ENCODE assay signal across 22 mouse cellular contexts in genomic region chr15:95746955-95747931, GRCm38 (mm10). TPM values are rescaled to one million over a fixed set of nuclear protein-coding genes. Genes with fewer than 3 reads are reported as not detected.
DNase-seq lines count a peak whose midpoint lies in the region; ATAC-seq and TF ChIP-seq lines count a peak whose summit lies in the region.
"Had no signal": no experiment of that assay in that cellular context is flagged by ENCODE, and none has a peak within 500 bp of the region (broad histone marks: within the 10 kb centered on the region; RNA-seq: fewer than 3 reads in every experiment).

No protein-coding gene starts in this region.

- no peak overlapping the region for H3K4me3 ChIP-seq in kidney, embryonic 16.5 days (ENCODE audit: low read length)
- peak overlapping the region; percentile 33; the same call in 1 of the 2 replicates for H3K4me3 ChIP-seq in G1E (ENCODE audit: low read depth, low read length)
- H3K4me3 ChIP-seq in limb, embryonic 13.5 days: no peak overlapping the region
- H3K4me3 ChIP-seq: embryonic facial prominence, embryonic 15.5 days; erythroblast, embryonic 14.5 days; forebrain, embryonic 10.5 days; gastrocnemius, adult 2 months; heart, embryonic 12.5 days; hindbrain, embryonic 10.5 days; hindbrain, embryonic 15.5 days had no signal

- WGBS in kidney, embryonic 16.5 days: 65% methylated on average over 16 of the region's 16 CpGs
- WGBS in limb, embryonic 13.5 days: 80% methylated on average over 16 of the region's 16 CpGs

- no peak for TF ChIP-seq CTCF in G1E (IDR thresholded peaks at IDR 0.05; ENCODE audit: low read depth, low read length)

- no peaks in the 10 kb centered on the region for H3K4me1 ChIP-seq in kidney, embryonic 16.5 days (ENCODE audit: insufficient read depth, low read length)
- peaks cover 45% of the 10 kb centered on the region for H3K4me1 ChIP-seq in G1E (ENCODE audit: insufficient read depth, low read depth, low read length)
- H3K4me1 ChIP-seq in limb, embryonic 13.5 days: peaks cover 5% of the 10 kb centered on the region; the same call in 1 of the 2 replicates
- H3K4me1 ChIP-seq: embryonic facial prominence, embryonic 15.5 days; heart, embryonic 12.5 days; hindbrain, embryonic 10.5 days had no signal

- DNase-seq in kidney, postnatal 36 days: no peak
- DNase-seq in kidney, postnatal 4 days: peak; percentile 59 to 75
- DNase-seq in kidney, adult 11 months: no peak
- DNase-seq in G1E (ENCODE audit: low spot score): no peak
- no peak for DNase-seq in lung, adult 18-20 months
- no peak for DNase-seq in layer of hippocampus, postnatal 10 days (ENCODE audit: low spot score in 2 of 2)
- DNase-seq: adrenal gland, postnatal 10 days; cerebellum, adult 11 months; cerebellum, adult 8-10 months; cerebellum, postnatal 25 days; gastrocnemius, adult 2 months; gastrocnemius, postnatal 25 days had no signal

- H3K36me3 ChIP-seq in kidney, embryonic 16.5 days (ENCODE audit: insufficient read depth, low read length): no peaks in the 10 kb centered on the region
- no peaks in the 10 kb centered on the region for H3K36me3 ChIP-seq in G1E (replicated peaks)
- no peaks in the 10 kb centered on the region for H3K36me3 ChIP-seq in limb, embryonic 13.5 days
- H3K36me3 ChIP-seq: embryonic facial prominence, embryonic 15.5 days; forebrain, embryonic 10.5 days; heart, embryonic 12.5 days; hindbrain, embryonic 10.5 days; hindbrain, embryonic 15.5 days had no signal

- H3K27me3 ChIP-seq in kidney, embryonic 16.5 days (ENCODE audit: insufficient read depth, low read length): no peaks in the 10 kb centered on the region
- no peaks in the 10 kb centered on the region; the same call in 1 of the 2 replicates for H3K27me3 ChIP-seq in G1E (ENCODE audit: insufficient read depth, low read length)
- no peaks in the 10 kb centered on the region for H3K27me3 ChIP-seq in limb, embryonic 13.5 days
- H3K27me3 ChIP-seq: CH12.LX; embryonic facial prominence, embryonic 15.5 days; heart, embryonic 12.5 days; hindbrain, embryonic 15.5 days had no signal

- H3K9me3 ChIP-seq in kidney, embryonic 16.5 days (ENCODE audit: low read length): no peaks in the 10 kb centered on the region
- peaks cover 2% of the 10 kb centered on the region; the same call in 1 of the 2 replicates for H3K9me3 ChIP-seq in G1E (replicated peaks)
- no peaks in the 10 kb centered on the region for H3K9me3 ChIP-seq in limb, embryonic 13.5 days
- H3K9me3 ChIP-seq: embryonic facial prominence, embryonic 15.5 days; forebrain, embryonic 10.5 days; heart, embryonic 12.5 days; hindbrain, embryonic 10.5 days; hindbrain, embryonic 15.5 days had no signal

- H3K27ac ChIP-seq in kidney, embryonic 16.5 days (ENCODE audit: low read length): no peak overlapping the region
- no peak overlapping the region for H3K27ac ChIP-seq in limb, embryonic 13.5 days
- H3K27ac ChIP-seq: embryonic facial prominence, embryonic 15.5 days; forebrain, embryonic 10.5 days; gastrocnemius, adult 2 months; hindbrain, embryonic 10.5 days; hindbrain, embryonic 15.5 days had no signal

- H3K9ac ChIP-seq in kidney, embryonic 16.5 days (replicated peaks; ENCODE audit: low read length): no peak overlapping the region
- H3K9ac ChIP-seq in limb, embryonic 13.5 days: no peak overlapping the region
- H3K9ac ChIP-seq: embryonic facial prominence, embryonic 15.5 days; heart, embryonic 12.5 days; hindbrain, embryonic 15.5 days had no signal

- no peak overlapping the region for H3K4me2 ChIP-seq in kidney, embryonic 16.5 days (replicated peaks; ENCODE audit: low read depth, low read length)
- H3K4me2 ChIP-seq in limb, embryonic 13.5 days (replicated peaks): no peak overlapping the region
- H3K4me2 ChIP-seq: embryonic facial prominence, embryonic 15.5 days; heart, embryonic 12.5 days; hindbrain, embryonic 15.5 days had no signal

- peak; percentile 42; the same call in 1 of the 2 replicates for ATAC-seq in kidney, embryonic 16.5 days (ENCODE audit: low FRiP score, low TSS enrichment)
- peak; percentile 63 for ATAC-seq in G1E (ENCODE audit: extremely low read depth, insufficient number of reproducible peaks, low FRiP score, poor library complexity, severe bottlenecking)
- peak; percentile 57; the same call in 1 of the 2 replicates for ATAC-seq in limb, embryonic 13.5 days (ENCODE audit: low FRiP score, low read depth)
- ATAC-seq: forebrain, embryonic 14.5 days had no signal

RNA-seq across cellular contexts. Expression of gene Ano6, which starts 43.4 kb away (rescaled TPM):
- 54.4 and 67.2 TPM in 2 replicates for polyA plus RNA-seq in kidney, embryonic 16.5 days (2015; fragmentation: Nextera tagmentation; extraction: Ambion mirVana)
- total RNA-seq in G1E (2014; fragmentation: Nextera tagmentation): not detected in 2 replicates
- 0.12 and 0.49 TPM in 2 replicates for total RNA-seq in G1E (2017)
- 0.01 TPM in 1 of 2 replicates, not detected in the other for polyA plus RNA-seq in G1E (2012)
- 49.9 and 54.2 TPM in 2 replicates for polyA plus RNA-seq in limb, embryonic 13.5 days (2015; fragmentation: Nextera tagmentation; extraction: Ambion mirVana)
- total RNA-seq in layer of hippocampus, postnatal 10 days (2021): 10 to 100 TPM; 26.7 to 27.7 TPM

Comparison
In these comparisons a context has a peak if more than half of its experiments do, and no peak if none do; other contexts are left out.
1. DNase-seq: peak in kidney, postnatal 4 days (2 of 2); none in kidney, postnatal 36 days (0 of 2), kidney, adult 11 months (single experiment), G1E (single experiment), lung, adult 18-20 months (0 of 2) and layer of hippocampus, postnatal 10 days (0 of 2).
2. RNA of gene Ano6, which starts 43.4 kb away (polyA plus RNA-seq): 54.4 to 67.2 TPM in kidney, embryonic 16.5 days and 49.9 to 54.2 TPM in limb, embryonic 13.5 days; 0.01 TPM in G1E; every median in the first group is over 10 times any median in the second.
3. Peak in every context shown above with its lines, with median percentiles within 50 percentile points of each other: ATAC-seq.